Mouse (Mus musculus) heart, postnatal 0 days (tissue): Measurements from ENCODE around the gene Sh3glb1. TPM values are rescaled to one million over a fixed set of nuclear protein-coding genes. Genes with fewer than 3 reads are reported as not detected.

ENCODE experiments used
- ATAC-seq: fragments of 200-750 bp; cut with Nextera tagmentation; 2 replicates; pipeline ENCODE4 v1.8.0; 2017; ENCODE audit warnings: low read depth, moderate number of reproducible peaks, moderate library complexity; ENCODE audit not compliant: insufficient read depth
- DNase-seq: peaks from one replicate; pipeline ENCODE4 v3.0.0-alpha.2; 2016; ENCODE audit warnings: low spot score
- H3K27ac ChIP-seq: fragments of 300-500 bp; sonication (generic); 2 replicates; pipeline ENCODE4 v1.5.1; 2014; ENCODE audit warnings: low read depth, mild to moderate bottlenecking
- H3K27me3 ChIP-seq: fragments of 300-500 bp; sonication (generic); 2 replicates; pipeline ENCODE4 v1.6.1; 2014; ENCODE audit warnings: low read length, mixed read lengths; ENCODE audit not compliant: control insufficient read depth, insufficient read depth
- H3K36me3 ChIP-seq: fragments of 300-500 bp; sonication (generic); replicated peaks from 2 replicates; pipeline ENCODE4 v1.6.1; 2014; ENCODE audit warnings: low read length, mixed read lengths; ENCODE audit not compliant: control insufficient read depth, insufficient read depth
- H3K4me1 ChIP-seq: fragments of 300-500 bp; sonication (generic); 2 replicates; pipeline ENCODE4 v1.6.1; 2014; ENCODE audit warnings: antibody characterized with exemption; ENCODE audit not compliant: control insufficient read depth, insufficient read depth
- H3K4me2 ChIP-seq: fragments of 300-500 bp; sonication (generic); 2 replicates; pipeline ENCODE4 v1.6.1; 2014; ENCODE audit warnings: low read depth, mild to moderate bottlenecking, low read length, moderate library complexity
- H3K4me3 ChIP-seq: fragments of 300-500 bp; sonication (generic); 2 replicates; pipeline ENCODE4 v1.5.1; 2014; ENCODE audit warnings: low read depth, low read length
- H3K9ac ChIP-seq: fragments of 300-500 bp; sonication (generic); replicated peaks from 2 replicates; pipeline ENCODE4 v1.6.1; 2014; ENCODE audit warnings: low read depth, low read length, mixed read lengths
- H3K9me3 ChIP-seq: fragments of 300-500 bp; sonication (generic); replicated peaks from 2 replicates; pipeline ENCODE4 v1.6.1; 2016; ENCODE audit warnings: low read length; ENCODE audit not compliant: control insufficient read depth
- CTCF ChIP-seq: IDR thresholded peaks from 2 replicates; pipeline ENCODE4 v1.5.1; 2016; ENCODE audit warnings: antibody characterized with exemption, control low read depth, low read depth
- EP300 ChIP-seq: IDR thresholded peaks from 2 replicates; pipeline ENCODE4 v1.6.1; 2016; ENCODE audit warnings: antibody characterized with exemption, low read depth
- WGBS: fragments of 180-500 bp; shearing (Covaris S2); extraction: QIAGEN DNeasy Blood & Tissue Kit; methylation state at CpG from one replicate; pipeline ENCODE4 v1.1.7; 2014; 5-methylcytosine and 5-hydroxymethylcytosine counted together
- polyA plus RNA-seq: library from polyadenylated mRNA; unstranded; fragments of >200 nt; fragmentation: Nextera tagmentation; extraction: Ambion mirVana; gene quantifications from 2 replicates; pipeline ENCODE4 v1.2.1, GENCODE M21; 2015
- total RNA-seq: library from RNA; depleted of rRNA; stranded (reverse); fragments of >200 nt; gene quantifications from 2 replicates; pipeline ENCODE4 v1.2.3, GENCODE M21; 2014; ENCODE audit warnings: low replicate concordance

The Sh3glb1 gene
- total and polyA plus RNA-seq, 2 experiments from 2014 or later: 139 to 231 TPM

DNA sequence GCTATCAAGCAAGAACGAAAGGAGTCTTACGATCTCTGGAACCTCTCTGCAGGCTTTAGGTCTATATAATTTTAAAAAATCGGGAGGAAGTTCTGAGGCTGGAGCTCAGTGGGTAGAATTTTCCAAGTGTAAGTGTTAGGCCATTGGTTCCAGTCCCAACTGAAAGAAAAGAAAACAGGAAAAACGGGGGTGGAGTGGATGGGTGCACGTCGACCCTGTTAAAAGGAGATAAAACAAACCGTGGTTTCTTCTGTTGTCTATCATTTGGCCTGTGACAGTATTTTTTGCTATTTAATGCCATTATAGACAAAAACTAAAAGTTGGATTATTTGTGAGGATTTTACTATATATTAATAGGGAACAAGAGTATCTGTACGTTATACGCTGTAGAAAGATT is 1.7 kb upstream of the Sh3glb1 start:
- peak overlapping the region; percentile 51 for H3K4me2 ChIP-seq
- no peaks in the 10 kb centered on the region for H3K27me3 ChIP-seq
- no peak for ATAC-seq
- no peaks in the 10 kb centered on the region for H3K9me3 ChIP-seq
- no peak for TF ChIP-seq CTCF
- TF ChIP-seq EP300: no peak
- H3K27ac ChIP-seq: peak overlapping the region; percentile 64
- 61% methylated on average over 9 of the region's 9 CpGs for WGBS
- peak overlapping the region; percentile 15; the same call in 1 of the 2 replicates for H3K4me3 ChIP-seq
- no peak overlapping the region for H3K9ac ChIP-seq
- H3K4me1 ChIP-seq: peaks cover 15% of the 10 kb centered on the region
- H3K36me3 ChIP-seq: no peaks in the 10 kb centered on the region
- DNase-seq: no peak

DNA sequence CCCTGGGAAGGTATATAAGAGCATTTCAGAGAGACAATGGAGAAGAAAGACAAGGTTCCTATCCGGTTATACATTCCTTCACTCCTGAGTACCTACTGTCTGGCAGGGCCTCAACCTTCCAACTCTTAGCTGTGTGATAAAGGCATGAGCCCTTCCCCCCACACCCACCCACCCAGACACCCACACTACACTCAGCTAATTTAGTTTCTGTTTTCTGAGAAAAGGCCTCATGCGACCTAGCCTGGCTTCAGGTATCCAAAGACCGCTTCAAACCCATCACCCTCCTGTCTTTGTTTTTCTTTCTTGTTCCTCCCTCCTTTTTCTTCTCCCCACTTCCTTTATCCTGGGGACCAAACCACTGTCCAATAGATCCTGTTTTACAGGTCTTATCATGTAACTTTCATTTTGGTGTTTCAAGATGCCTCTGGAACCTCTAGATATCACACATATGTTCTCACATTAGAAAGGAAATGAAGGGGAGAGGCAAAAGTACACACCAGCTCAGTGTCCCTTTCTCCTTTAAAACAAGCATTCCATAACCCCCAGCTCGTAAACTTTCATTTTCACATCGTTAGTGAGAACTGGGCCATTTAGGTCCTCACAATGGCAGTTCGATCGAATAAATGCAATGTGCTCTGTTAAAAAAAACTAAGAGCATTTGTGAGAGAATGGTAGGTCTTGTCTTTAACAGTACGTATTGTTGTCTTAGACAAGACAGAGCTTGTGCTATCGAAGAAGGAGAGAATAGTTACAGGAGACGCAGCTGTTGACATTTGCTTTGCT is 1.1 kb upstream of the Sh3glb1 start:
- peak overlapping the region; percentile 91 for H3K4me3 ChIP-seq
- H3K9ac ChIP-seq: no peak overlapping the region
- H3K4me2 ChIP-seq: peak overlapping the region; percentile 51
- peak overlapping the region; percentile 64 for H3K27ac ChIP-seq
- no peaks in the 10 kb centered on the region for H3K9me3 ChIP-seq
- DNase-seq: no peak
- no peak for ATAC-seq
- H3K4me1 ChIP-seq: peaks cover 21% of the 10 kb centered on the region
- 70% methylated on average over 10 of the region's 10 CpGs for WGBS
- H3K27me3 ChIP-seq: no peaks in the 10 kb centered on the region
- no peaks in the 10 kb centered on the region for H3K36me3 ChIP-seq
- TF ChIP-seq EP300 (no peak), CTCF (no peak)

DNA sequence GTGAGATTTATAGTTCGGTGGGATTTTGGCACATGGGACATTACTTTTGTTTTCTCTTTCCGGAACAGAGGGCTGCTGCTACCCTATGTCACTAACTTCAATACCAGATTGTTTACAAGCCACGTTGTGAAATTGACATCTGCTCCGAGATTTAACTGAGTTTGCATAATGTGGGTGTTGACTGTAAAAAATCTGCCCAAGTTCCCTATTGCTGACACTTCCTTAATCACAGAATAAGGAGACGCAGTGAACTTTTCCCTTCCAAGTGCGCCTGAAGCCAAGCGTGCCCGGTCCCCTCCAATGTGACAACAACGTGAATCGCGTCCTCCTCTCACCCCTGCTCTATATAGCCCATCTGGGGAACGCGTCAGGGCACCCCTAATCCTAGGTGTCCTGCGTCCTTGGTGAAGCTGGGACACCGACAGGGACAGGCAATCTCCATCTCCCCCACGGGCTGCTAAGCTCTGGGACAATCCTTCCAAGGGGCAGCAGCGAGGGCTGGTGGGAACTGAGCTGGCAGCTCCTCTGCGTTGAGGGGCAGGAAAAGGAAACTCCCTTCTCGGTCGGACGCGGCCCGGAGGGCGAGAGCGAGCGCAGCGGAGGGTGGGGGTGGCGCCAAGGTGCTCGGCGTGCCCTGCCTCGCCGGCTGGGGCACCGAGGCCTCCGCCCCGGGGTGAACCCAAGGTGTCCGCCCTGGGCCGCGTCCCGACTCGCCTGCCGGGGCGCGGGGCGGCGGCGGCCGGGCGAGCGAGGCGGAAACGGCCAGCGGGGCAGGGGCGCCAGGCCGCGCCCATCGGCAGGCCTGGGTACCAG is 841 bp downstream of the Sh3glb1 start:
- Histone ChIP-seq H3K4me2 (peak overlapping the region; percentile 79), H3K9ac (peak overlapping the region; percentile 92), H3K4me1 (peaks cover 37% of the 10 kb centered on the region), H3K4me3 (peak overlapping the region; percentile 91), H3K9me3 (no peaks in the 10 kb centered on the region), H3K27me3 (no peaks in the 10 kb centered on the region), H3K27ac (peak overlapping the region; percentile 99), H3K36me3 (no peaks in the 10 kb centered on the region)
- peak; percentile 34 for ATAC-seq
- WGBS: under 1% methylated on average over 53 of the region's 56 CpGs
- TF ChIP-seq CTCF (no peak), EP300 (no peak)
- peak; percentile 55 for DNase-seq

DNA sequence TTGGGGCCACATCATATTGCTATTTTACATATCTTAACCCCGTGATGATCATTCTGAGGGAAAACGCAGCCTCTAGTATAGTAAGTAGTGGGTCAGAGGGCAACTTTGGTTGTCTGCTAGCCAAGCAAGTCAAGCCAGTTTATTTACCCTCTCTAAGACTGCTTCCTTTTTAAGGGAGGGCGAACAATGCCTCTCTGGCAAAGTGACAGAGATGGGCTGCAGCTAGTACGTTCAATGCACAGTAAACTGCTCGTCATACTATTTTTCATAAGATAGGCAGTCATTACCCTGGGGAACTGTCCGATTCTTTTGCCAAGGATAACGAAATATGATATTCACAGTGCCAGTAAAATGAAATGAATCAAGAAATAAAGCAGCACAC is 1.4 kb downstream of the Sh3glb1 start:
- H3K27ac ChIP-seq: peak overlapping the region; percentile 99
- peaks cover 43% of the 10 kb centered on the region for H3K4me1 ChIP-seq
- H3K27me3 ChIP-seq: no peaks in the 10 kb centered on the region
- DNase-seq (peak; percentile 43), ATAC-seq (no peak)
- 9% methylated on average over 7 of the region's 7 CpGs for WGBS
- peak overlapping the region; percentile 91 for H3K4me3 ChIP-seq
- TF ChIP-seq EP300 (no peak), CTCF (no peak)
- H3K4me2 ChIP-seq: peak overlapping the region; percentile 79
- peak overlapping the region; percentile 92 for H3K9ac ChIP-seq
- H3K9me3 ChIP-seq: no peaks in the 10 kb centered on the region
- H3K36me3 ChIP-seq: 0 out of 2 replicates have a peak, but pooled peaks cover 1% of the 10 kb centered on the region

DNA sequence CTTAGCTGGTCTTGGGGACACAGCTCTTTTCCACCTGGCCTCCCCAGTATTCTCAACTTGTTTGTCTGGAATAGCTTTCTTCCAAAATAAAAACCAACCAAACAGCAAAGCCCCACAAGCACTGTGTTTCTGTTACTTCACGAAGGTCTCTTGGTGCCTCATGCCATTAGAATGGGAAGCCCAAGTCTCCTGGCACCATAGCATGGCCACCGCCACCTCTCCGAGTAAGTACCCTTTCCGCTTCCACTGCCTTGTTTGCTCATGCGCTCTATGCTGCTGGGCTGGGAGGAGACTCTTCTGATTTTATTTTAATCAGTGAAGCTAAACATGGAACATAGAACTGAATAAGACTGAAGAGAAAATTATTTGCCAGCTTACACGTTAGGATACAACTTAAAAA is 2.3 kb downstream of the Sh3glb1 start:
- ATAC-seq (no peak), DNase-seq (no peak)
- Histone ChIP-seq H3K9ac (0 out of 2 replicates have a peak overlapping the region, but pooled peaks have one; percentile 34), H3K4me3 (peak overlapping the region; percentile 28; the same call in 1 of the 2 replicates), H3K4me2 (peak overlapping the region; percentile 79), H3K36me3 (0 out of 2 replicates have a peak, but pooled peaks cover 3% of the 10 kb centered on the region), H3K4me1 (peaks cover 45% of the 10 kb centered on the region), H3K9me3 (no peaks in the 10 kb centered on the region), H3K27ac (no peak overlapping the region), H3K27me3 (no peaks in the 10 kb centered on the region)
- 48% methylated on average over 6 of the region's 6 CpGs for WGBS
- TF ChIP-seq EP300: no peak
- TF ChIP-seq CTCF: no peak
